Mouse (Mus musculus): ENCODE measurements around the gene Cyp11a1. TPM values are rescaled to one million over a fixed set of nuclear protein-coding genes. Genes with fewer than 3 reads are reported as not detected.

Gene Cyp11a1
- polyA plus RNA-seq, 1 experiment: 0.04 TPM

DNA sequence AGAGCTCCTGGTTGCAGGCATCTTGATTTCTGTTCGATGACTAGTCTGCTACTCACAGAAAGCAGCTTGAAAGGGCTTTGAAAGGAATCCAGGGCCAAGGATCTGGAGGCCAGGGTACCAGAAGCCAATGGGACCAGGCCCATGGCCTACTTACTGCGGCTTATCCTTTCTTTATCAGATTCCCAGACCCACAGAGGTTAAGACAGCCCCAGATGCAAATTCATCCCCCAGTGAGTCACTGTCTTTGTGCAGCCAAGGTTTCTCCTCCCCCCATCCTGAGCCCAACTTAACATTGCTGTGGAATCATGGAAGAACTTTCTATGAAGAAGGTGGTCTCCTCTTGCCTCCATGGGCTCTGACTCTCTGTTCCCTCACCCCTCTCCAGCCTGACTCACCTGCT, 6.3 kb downstream of the Cyp11a1 start:
- Histone ChIP-seq H3K4me3 (replicated peaks) (no peak overlapping the region), H3K36me3 (ENCODE audit: control insufficient read depth) (no peaks in the 10 kb centered on the region), H3K4me1 (ENCODE audit: control insufficient read depth) (no peaks in the 10 kb centered on the region), H3K27me3 (ENCODE audit: control insufficient read depth) (no peaks in the 10 kb centered on the region), H3K9me3 (ENCODE audit: control insufficient read depth, low read length) (no peaks in the 10 kb centered on the region)
- no peak for TF ChIP-seq TAL1 (IDR thresholded peaks at IDR 0.05; ENCODE audit: low read length)

DNA sequence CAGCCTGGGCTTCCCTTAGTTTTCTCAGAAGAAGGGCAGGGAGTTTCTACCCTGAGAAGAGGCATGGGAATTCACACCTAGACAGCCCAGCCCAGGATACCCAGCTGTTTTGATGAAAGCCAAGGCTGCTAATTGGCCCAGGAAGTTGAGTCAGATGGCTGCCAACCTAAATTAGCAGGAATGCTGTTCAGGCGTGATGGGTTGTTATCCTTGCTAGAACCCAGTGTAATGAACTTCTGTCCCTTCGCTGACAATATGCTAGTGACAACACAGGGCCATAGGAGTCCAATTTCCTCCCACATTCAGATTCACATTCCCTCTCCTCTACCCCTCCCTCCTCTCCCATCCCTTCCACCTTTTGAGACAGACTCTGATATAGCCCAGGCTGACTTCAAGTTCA, 6.7 kb downstream of the Cyp11a1 start:
- Histone ChIP-seq H3K4me3 (replicated peaks) (no peak overlapping the region), H3K36me3 (ENCODE audit: control insufficient read depth) (no peaks in the 10 kb centered on the region), H3K4me1 (ENCODE audit: control insufficient read depth) (no peaks in the 10 kb centered on the region), H3K27me3 (ENCODE audit: control insufficient read depth) (no peaks in the 10 kb centered on the region), H3K9me3 (ENCODE audit: control insufficient read depth, low read length) (no peaks in the 10 kb centered on the region)
- no peak for TF ChIP-seq GATA1 (IDR thresholded peaks at IDR 0.05; ENCODE audit: low read length)
- TF ChIP-seq TAL1 (IDR thresholded peaks at IDR 0.05; ENCODE audit: low read length): no peak

DNA sequence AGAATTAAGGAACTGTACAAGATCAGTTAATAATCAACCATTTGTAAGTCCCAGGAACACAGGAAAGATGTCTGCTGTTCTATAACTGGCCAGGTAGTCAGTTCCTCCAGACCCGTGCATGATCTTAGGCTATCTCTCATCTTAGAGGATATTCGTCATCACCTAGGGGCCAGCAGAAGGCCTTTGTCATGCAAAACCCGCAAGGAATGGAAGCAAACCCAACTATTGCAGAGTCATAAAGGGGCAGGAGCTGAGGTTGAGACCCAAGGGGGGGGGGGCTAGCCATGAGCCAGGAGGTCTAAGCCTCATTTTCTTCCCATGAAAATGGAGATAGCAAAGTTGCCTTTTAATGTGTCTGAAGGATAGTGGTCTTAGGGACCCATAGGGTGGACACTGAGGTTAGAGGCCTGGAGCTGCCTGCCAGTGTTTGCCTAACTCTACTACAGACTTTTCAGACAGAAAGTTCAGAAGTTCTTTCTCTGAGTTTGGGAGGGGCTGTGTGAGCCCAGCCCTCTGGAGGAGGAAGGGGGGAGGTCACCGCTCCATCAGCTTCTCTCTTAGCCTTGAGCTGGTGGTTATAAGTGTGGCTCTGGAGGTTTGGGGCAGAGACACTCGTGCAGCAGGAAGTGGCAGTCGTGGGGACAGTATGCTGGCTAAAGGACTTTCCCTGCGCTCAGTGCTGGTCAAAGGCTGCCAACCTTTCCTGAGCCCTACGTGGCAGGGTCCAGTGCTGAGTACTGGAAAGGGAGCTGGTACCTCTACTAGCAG, 8.4 kb downstream of the Cyp11a1 start:
- no peaks in the 10 kb centered on the region for H3K36me3 ChIP-seq (ENCODE audit: control insufficient read depth)
- TF ChIP-seq GATA1 (IDR thresholded peaks at IDR 0.05; ENCODE audit: low read length) (no peak), TAL1 (IDR thresholded peaks at IDR 0.05; ENCODE audit: low read length) (no peak)
- H3K4me3 ChIP-seq (replicated peaks): no peak overlapping the region
- H3K27me3 ChIP-seq (ENCODE audit: control insufficient read depth): no peaks in the 10 kb centered on the region
- H3K4me1 ChIP-seq (ENCODE audit: control insufficient read depth): no peaks in the 10 kb centered on the region
- H3K9me3 ChIP-seq (ENCODE audit: control insufficient read depth, low read length): no peaks in the 10 kb centered on the region

DNA sequence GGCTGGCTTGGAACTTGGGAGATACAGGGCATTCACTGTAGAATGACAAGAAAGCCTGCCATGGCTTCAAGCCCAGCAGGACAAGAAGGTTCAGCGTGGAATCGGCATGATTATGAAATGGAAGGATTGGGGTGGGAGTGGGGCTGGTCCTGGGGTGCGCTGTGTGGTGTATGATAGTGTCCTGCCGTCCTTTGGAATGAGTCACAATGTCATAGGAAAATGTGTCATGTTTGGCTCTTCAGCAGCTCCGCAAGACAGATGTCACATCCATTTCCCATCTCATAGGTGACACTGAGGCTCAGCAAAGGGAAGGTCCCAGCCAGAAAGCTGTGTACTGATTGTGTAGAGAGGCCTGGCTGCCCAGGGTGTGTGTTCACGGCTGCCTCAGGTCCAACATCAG, 9.6 kb downstream of the Cyp11a1 start:
- Histone ChIP-seq H3K4me3 (replicated peaks) (no peak overlapping the region), H3K27me3 (ENCODE audit: control insufficient read depth) (no peaks in the 10 kb centered on the region), H3K4me1 (ENCODE audit: control insufficient read depth) (no peaks in the 10 kb centered on the region), H3K36me3 (ENCODE audit: control insufficient read depth) (no peaks in the 10 kb centered on the region), H3K9me3 (ENCODE audit: control insufficient read depth, low read length) (no peaks in the 10 kb centered on the region)
- TF ChIP-seq TAL1 (IDR thresholded peaks at IDR 0.05; ENCODE audit: low read length) (no peak), GATA1 (IDR thresholded peaks at IDR 0.05; ENCODE audit: low read length) (no peak)

DNA sequence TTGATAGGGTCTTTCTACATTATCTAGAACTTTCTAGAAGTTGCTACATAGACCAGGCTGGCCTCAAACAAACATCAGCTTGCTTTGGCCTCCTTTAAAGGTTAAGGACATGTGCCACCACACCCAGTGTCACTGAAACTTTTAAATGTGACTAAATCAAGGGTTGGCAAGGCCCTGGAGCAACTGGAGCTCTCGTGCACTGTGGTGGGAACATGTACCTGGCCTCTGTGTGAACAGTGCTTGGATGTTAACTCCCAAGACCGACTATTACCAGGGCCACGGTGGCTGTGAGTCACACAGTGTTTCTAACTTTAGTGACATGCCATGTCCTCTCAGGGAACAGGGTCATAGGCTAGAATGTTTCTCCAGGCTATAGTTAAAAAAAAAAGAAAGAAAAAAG, 10.8 kb downstream of the Cyp11a1 start:
- Histone ChIP-seq H3K9me3 (ENCODE audit: control insufficient read depth, low read length) (no peaks in the 10 kb centered on the region), H3K4me3 (replicated peaks) (no peak overlapping the region), H3K36me3 (ENCODE audit: control insufficient read depth) (no peaks in the 10 kb centered on the region), H3K27me3 (ENCODE audit: control insufficient read depth) (peaks cover 3% of the 10 kb centered on the region; the same call in 1 of the 2 replicates), H3K4me1 (ENCODE audit: control insufficient read depth) (no peaks in the 10 kb centered on the region)
- TF ChIP-seq GATA1 (IDR thresholded peaks at IDR 0.05; ENCODE audit: low read length) (no peak), TAL1 (IDR thresholded peaks at IDR 0.05; ENCODE audit: low read length) (no peak)

DNA sequence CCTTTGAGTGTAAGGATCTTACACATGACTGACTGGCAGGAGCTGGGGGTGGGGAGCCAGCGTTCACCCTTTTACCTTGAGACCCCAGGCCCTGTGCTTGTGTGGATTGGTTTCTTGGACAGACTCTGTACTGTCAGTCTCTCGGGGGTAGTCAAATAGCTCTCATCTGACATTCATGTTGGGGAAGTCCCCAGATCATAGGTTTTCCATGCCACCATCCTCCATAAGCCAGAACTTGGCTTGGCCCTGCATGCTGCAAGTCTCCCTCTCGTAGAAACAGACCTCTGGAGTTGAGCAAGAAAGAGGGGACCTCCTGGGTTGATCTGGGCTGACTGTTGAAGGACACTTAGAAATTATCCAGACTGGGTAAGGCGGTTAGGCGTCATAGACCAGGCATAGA, 12.2 kb downstream of the Cyp11a1 start:
- Histone ChIP-seq H3K27me3 (ENCODE audit: control insufficient read depth) (peaks cover 3% of the 10 kb centered on the region; the same call in 1 of the 2 replicates), H3K9me3 (ENCODE audit: control insufficient read depth, low read length) (no peaks in the 10 kb centered on the region), H3K36me3 (ENCODE audit: control insufficient read depth) (no peaks in the 10 kb centered on the region), H3K4me3 (replicated peaks) (no peak overlapping the region), H3K4me1 (ENCODE audit: control insufficient read depth) (no peaks in the 10 kb centered on the region)
- TF ChIP-seq GATA1 (IDR thresholded peaks at IDR 0.05; ENCODE audit: low read length) (no peak), TAL1 (IDR thresholded peaks at IDR 0.05; ENCODE audit: low read length) (no peak)

DNA sequence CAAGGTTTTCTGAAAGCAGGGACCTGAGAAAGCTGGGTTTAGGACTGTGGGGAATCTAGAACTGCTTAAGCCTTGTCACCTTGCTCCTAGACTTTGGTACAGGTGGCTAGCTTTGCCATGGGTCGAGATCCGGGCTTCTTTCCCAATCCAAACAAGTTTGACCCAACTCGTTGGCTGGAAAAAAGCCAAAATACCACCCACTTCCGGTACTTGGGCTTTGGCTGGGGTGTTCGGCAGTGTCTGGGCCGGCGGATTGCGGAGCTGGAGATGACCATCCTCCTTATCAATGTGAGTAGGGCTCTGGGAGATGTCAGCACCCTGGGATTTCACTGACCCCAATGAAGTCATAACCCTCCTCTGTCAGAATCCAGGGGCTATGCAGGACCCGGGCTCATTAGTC, 19.8 kb downstream of the Cyp11a1 start:
- TF ChIP-seq GATA1 (IDR thresholded peaks at IDR 0.05; ENCODE audit: low read length) (no peak), TAL1 (IDR thresholded peaks at IDR 0.05; ENCODE audit: low read length) (no peak)
- peaks cover 3% of the 10 kb centered on the region; the same call in 1 of the 2 replicates for H3K27me3 ChIP-seq (ENCODE audit: control insufficient read depth)
- H3K9me3 ChIP-seq (ENCODE audit: control insufficient read depth, low read length): no peaks in the 10 kb centered on the region
- H3K4me3 ChIP-seq (replicated peaks): no peak overlapping the region
- H3K36me3 ChIP-seq (ENCODE audit: control insufficient read depth): no peaks in the 10 kb centered on the region
- H3K4me1 ChIP-seq (ENCODE audit: control insufficient read depth): no peaks in the 10 kb centered on the region

DNA sequence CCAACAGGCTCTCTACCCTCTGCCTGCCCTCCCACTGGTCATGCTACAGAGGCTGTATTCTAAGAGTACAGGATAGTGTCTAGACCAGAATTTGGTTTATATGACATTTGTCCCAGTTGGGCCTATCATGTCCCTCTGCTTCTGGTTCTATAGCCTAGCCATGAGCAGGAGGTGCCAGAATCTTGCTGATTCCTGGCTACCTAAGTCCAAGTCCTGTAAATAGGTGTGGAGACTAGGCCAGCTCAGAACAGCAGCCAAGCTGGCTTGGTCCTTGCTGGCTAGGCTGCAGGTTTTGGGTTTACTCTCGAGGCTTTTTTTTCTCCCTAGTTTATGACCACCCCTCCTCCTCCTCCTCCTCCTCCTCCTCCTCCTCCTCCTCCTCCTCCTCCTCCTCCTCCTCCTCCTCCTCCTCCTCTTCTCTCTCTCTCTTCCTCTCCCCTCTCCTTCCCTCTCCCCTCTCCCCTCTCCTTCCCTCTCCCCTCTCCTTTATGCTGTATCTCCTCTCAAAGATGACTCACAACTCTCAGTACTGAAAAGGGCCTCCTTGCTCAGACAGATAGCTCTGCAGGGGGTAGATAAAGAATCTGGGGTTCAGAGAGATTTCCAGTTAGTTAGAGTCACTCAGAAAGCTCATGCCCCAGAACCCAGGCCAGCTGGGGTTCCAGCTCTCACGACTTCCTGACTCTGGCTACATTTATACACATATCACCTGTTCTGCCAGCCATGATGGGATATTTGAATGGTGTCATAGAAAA, 21.4 kb downstream of the Cyp11a1 start:
- H3K4me1 ChIP-seq (ENCODE audit: control insufficient read depth): no peaks in the 10 kb centered on the region
- no peaks in the 10 kb centered on the region for H3K36me3 ChIP-seq (ENCODE audit: control insufficient read depth)
- H3K27me3 ChIP-seq (ENCODE audit: control insufficient read depth): no peaks in the 10 kb centered on the region
- H3K4me3 ChIP-seq (replicated peaks): no peak overlapping the region
- TF ChIP-seq TAL1 (IDR thresholded peaks at IDR 0.05; ENCODE audit: low read length) (no peak), GATA1 (IDR thresholded peaks at IDR 0.05; ENCODE audit: low read length) (no peak)
- no peaks in the 10 kb centered on the region for H3K9me3 ChIP-seq (ENCODE audit: control insufficient read depth, low read length)

DNA sequence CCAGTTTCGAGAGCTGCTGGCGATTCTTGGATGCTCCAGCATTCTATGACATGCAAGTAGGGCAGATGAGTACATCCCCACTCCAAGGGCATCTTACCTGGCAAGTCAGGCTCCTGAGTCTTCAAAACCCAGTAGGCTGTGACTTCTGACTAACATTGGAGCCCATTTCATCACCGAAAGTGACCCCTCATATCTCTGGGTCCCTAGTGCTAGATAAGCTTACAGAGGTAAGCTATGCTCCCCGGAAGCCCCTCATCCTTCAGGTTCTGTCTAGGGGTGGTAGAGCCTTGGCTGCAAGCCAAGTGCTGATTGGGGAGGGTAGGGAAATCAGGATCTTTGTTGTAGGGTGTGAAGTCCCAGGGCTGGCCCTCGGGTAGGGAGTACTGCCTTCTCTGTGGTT, 22.6 kb downstream of the Cyp11a1 start:
- no peaks in the 10 kb centered on the region for H3K36me3 ChIP-seq (ENCODE audit: control insufficient read depth)
- H3K4me1 ChIP-seq (ENCODE audit: control insufficient read depth): no peaks in the 10 kb centered on the region
- no peak overlapping the region for H3K4me3 ChIP-seq (replicated peaks)
- no peaks in the 10 kb centered on the region for H3K9me3 ChIP-seq (ENCODE audit: control insufficient read depth, low read length)
- no peaks in the 10 kb centered on the region for H3K27me3 ChIP-seq (ENCODE audit: control insufficient read depth)
- TF ChIP-seq TAL1 (IDR thresholded peaks at IDR 0.05; ENCODE audit: low read length): no peak
- TF ChIP-seq GATA1 (IDR thresholded peaks at IDR 0.05; ENCODE audit: low read length): no peak

Measured in erythroblast, embryonic 14.5 days (primary cell).